ENCODE assay signal across 7 mouse cellular contexts in the genomic region with DNA sequence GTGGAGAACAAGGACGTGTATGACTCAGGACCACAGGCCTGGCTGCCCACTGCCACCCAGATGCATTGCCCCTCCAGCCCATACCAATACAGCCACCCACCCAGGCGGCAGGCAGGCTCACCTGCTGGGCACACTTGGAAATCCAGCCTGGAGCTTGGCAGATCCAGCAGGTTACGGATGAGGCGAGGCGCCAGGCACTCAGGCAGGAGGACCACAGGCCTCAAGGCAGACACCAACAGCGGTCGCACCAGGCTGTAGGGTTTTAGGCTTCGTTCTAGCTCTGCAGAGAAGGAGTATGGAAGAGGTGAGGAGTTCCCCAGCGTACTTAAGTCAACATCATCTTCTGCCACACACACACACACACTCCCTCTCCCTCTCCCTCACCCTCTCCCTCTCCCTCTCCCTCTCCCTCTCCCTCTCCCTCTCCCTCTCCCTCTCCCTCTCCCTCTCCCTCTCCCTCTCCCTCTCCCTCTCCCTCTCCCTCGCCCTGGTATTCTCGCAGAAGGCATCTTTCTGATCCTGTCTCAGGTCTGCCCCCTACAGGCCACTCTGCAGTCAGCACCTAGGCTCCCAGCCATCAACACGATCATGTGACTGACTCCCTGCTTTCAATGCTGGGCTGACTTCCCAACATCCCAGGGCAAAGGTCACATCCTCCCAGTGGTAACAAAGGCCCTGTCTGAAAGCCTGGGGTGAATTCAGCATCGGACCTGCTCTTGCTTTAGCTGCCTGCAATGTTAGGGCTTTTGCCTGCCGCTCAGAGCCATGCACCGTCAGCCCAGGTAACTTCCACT. TPM values are rescaled to one million over a fixed set of nuclear protein-coding genes. Genes with fewer than 3 reads are reported as not detected.
A peak's percentile ranks its signal among the peaks of the same experiment; 100 is the strongest.
DNase-seq lines count a peak whose midpoint lies in the region; ATAC-seq and TF ChIP-seq lines count a peak whose summit lies in the region.

No protein-coding gene starts in this region.

- peak overlapping the region; percentile 30 for H3K4me3 ChIP-seq in gastrocnemius, adult 2 months

- peak; percentile 78 for TF ChIP-seq CTCF in gastrocnemius, adult 2 months (IDR thresholded peaks at IDR 0.05)

- H3K27ac ChIP-seq in gastrocnemius, adult 2 months: peak overlapping the region; percentile 63

- intact Hi-C loops in gastrocnemius, adult 2 months (cut with DNase I): loop anchor here (5.0 kb wide), 1 partner anchor 56 kb away; no protein-coding TSS in a partner anchor

- peak; percentile 62; the same call in 1 of the 2 replicates for ATAC-seq in megakaryocyte-erythroid progenitor cell, adult 5-6 weeks (replicated peaks; ENCODE audit: low FRiP score, low TSS enrichment, poor library complexity, severe bottlenecking)

- peak; percentile 86 to 95 for DNase-seq in adrenal gland, adult (ENCODE audit: inconsistent age in 2 of 2, low spot score in 1 of 2)
- DNase-seq in cerebellum, postnatal 36 days: peak; percentile 85 to 88
- DNase-seq in gastrocnemius, adult 2 months: peak; percentile 92
- DNase-seq in induced T-regulatory cell, adult 2 months (ENCODE audit: low read depth): peak; percentile 84
- DNase-seq in left cerebral cortex, adult 9 months (ENCODE audit: low spot score in 2 of 2): peak; percentile 83 to 96
- DNase-seq in skeletal muscle tissue, adult 2 months (ENCODE audit: low read depth, low spot score): peak; percentile 82

RNA-seq across cellular contexts. Expression of gene Mfng, which starts 5.0 kb away (rescaled TPM):
- 1 to 10 TPM; 2.6 to 3.1 TPM for total RNA-seq in gastrocnemius, adult 2 months (2021)
- total RNA-seq in megakaryocyte-erythroid progenitor cell, adult 5-6 weeks (2014; fragmentation: Nextera tagmentation): 15.0 and 21.8 TPM in 2 replicates
- total RNA-seq in megakaryocyte-erythroid progenitor cell, adult 5-6 weeks (2017): 4.6 and 5.1 TPM in 2 replicates

RNA-seq across cellular contexts. Expression of gene Card10, which starts 24.6 kb away (rescaled TPM):
- total RNA-seq in gastrocnemius, adult 2 months (2021): 1 to 10 TPM; 6.1 to 6.8 TPM
- total RNA-seq in megakaryocyte-erythroid progenitor cell, adult 5-6 weeks (2014; fragmentation: Nextera tagmentation): 0.42 TPM in 1 of 2 replicates, not detected in the other
- not detected in 2 replicates for total RNA-seq in megakaryocyte-erythroid progenitor cell, adult 5-6 weeks (2017)

RNA-seq across cellular contexts. Expression of gene Elfn2, which starts 59.7 kb away (rescaled TPM):
- under 1 TPM in 1 of 2 experiments, not detected in 1; 0.03 TPM for total RNA-seq in gastrocnemius, adult 2 months (2021)
- total RNA-seq in megakaryocyte-erythroid progenitor cell, adult 5-6 weeks (2014; fragmentation: Nextera tagmentation): not detected in 2 replicates
- total RNA-seq in megakaryocyte-erythroid progenitor cell, adult 5-6 weeks (2017): not detected in 2 replicates

Comparison
In these comparisons a context has a peak if more than half of its experiments do, and no peak if none do; other contexts are left out.
1. Peak in every context shown above with its lines: DNase-seq, ATAC-seq, H3K4me3 ChIP-seq and H3K27ac ChIP-seq.
2. RNA of gene Card10, which starts 24.6 kb away (total RNA-seq): 6.1 to 6.8 TPM in gastrocnemius, adult 2 months; 0.42 TPM in megakaryocyte-erythroid progenitor cell, adult 5-6 weeks; every median in the first group is over 4 times any median in the second.